Mouse (Mus musculus) spleen, adult 10 weeks (tissue): ENCODE measurements around the gene Cd177. TPM values are rescaled to one million over a fixed set of nuclear protein-coding genes. Genes with fewer than 3 reads are reported as not detected.

Experiments used
- polyA plus RNA-seq: library from polyadenylated mRNA; stranded (reverse); fragments of 350-450 nt; fragmentation: Illumina TruSeq; extraction: RNeasy Lipid Tissue Mini Kit (QIAGEN cat#74804); gene quantifications from one replicate; pipeline ENCODE4 v1.2.3, GENCODE M21; 2015; ENCODE audit warnings: low replicate concordance; ENCODE audit not compliant: insufficient read depth

Gene Cd177
- 1.8 TPM for polyA plus RNA-seq

GRCm38 (mm10) chr7:24760211-24760610 lies at the start of gene Cd177:
TSS of gene Cd177 (minus strand) at chr7:24760311.

DNA sequence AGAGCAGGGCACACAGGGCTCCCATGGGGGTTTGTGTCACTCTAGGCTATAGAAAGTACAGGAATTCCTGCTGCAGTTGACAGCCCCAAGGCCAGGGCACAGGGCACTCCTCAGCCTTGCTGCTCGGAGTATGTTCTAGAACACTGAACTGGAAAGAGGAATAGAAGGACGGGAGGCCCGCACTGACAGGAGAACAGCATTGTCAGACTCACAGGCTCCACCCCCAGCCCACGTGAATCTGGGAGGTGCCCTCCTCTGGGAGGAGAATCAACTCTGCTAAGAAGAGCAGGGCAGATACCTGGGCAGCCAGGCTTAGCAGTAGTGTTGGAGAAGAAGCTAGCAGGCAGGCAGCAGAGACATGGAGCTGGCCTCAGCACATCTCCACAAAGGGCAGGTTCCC lies 16.8 kb upstream of the Cd177 start, which contains the start of gene Ceacam10:
TSS of gene Ceacam10 (plus strand) at position 289 of the 400 bp plus-strand sequence.

GRCm38 (mm10) chr7:24726808-24727207 lies 33.3 kb downstream of the Cd177 start, which contains the start of gene Gm4763:
TSS of gene Gm4763 (minus strand) at chr7:24726908.

GRCm38 (mm10) chr7:24708832-24709292 lies 51.2 kb downstream of the Cd177 start, which contains the start of gene BC049730:
TSS of gene BC049730 (plus strand) at chr7:24709242.

Other genes with a start within 250 kb of the Cd177 start
- not detected for gene AC161166.1, start 247.9 kb downstream of the Cd177 start, polyA plus RNA-seq
- gene Irgq, start 229.6 kb downstream of the Cd177 start, polyA plus RNA-seq: 11.9 TPM
- gene Pinlyp, start 214.2 kb downstream of the Cd177 start, polyA plus RNA-seq: not detected
- gene Xrcc1, start 214.0 kb downstream of the Cd177 start, polyA plus RNA-seq: 31.9 TPM
- 8.1 TPM for gene Ethe1, start 172.8 kb downstream of the Cd177 start, polyA plus RNA-seq
- not detected for gene Zfp575, start 172.7 kb downstream of the Cd177 start, polyA plus RNA-seq
- 1.6 TPM for gene Phldb3, start 149.5 kb downstream of the Cd177 start, polyA plus RNA-seq
- not detected for gene Lypd3, start 123.8 kb downstream of the Cd177 start, polyA plus RNA-seq
- gene Tex101, start 83.6 kb downstream of the Cd177 start, polyA plus RNA-seq: not detected
- gene BC049730, start 51.1 kb downstream of the Cd177 start, polyA plus RNA-seq: not detected
- gene Gm4763, start 33.4 kb downstream of the Cd177 start, polyA plus RNA-seq: not detected
- 1.7 TPM for gene Ceacam10, start 16.9 kb upstream of the Cd177 start, polyA plus RNA-seq
- 3.7 TPM for gene Gm9844, start 101.9 kb upstream of the Cd177 start, polyA plus RNA-seq
- not detected for gene Lypd4, start 109.6 kb upstream of the Cd177 start, polyA plus RNA-seq
- not detected for gene Dmrtc2, start 109.7 kb upstream of the Cd177 start, polyA plus RNA-seq
- 1,670 TPM for gene Rps19, start 124.1 kb upstream of the Cd177 start, polyA plus RNA-seq
- 645 TPM for gene Cd79a, start 137.1 kb upstream of the Cd177 start, polyA plus RNA-seq
- 181 TPM for gene Arhgef1, start 142.6 kb upstream of the Cd177 start, polyA plus RNA-seq
- gene Gm4881, start 184.2 kb upstream of the Cd177 start, polyA plus RNA-seq: not detected
- gene Rabac1, start 212.4 kb upstream of the Cd177 start, polyA plus RNA-seq: 40.1 TPM
- 4.9 TPM for gene Atp1a3, start 245.6 kb upstream of the Cd177 start, polyA plus RNA-seq